Mouse (Mus musculus) megakaryocyte, embryonic 14.5 days (primary cell): Measurements from ENCODE around the gene Ang. TPM values are rescaled to one million over a fixed set of nuclear protein-coding genes. Genes with fewer than 3 reads are reported as not detected.
"Not testable (repeated sequence)": the region's sequence is repeated elsewhere in the genome, so short reads cannot be mapped to it uniquely, and the experiment has no call there.

ENCODE experiments used
- H3K27me3 ChIP-seq: replicated peaks from 2 replicates; pipeline ENCODE3; 2012; ENCODE audit warnings: inconsistent platforms
- H3K36me3 ChIP-seq: replicated peaks from 2 replicates; pipeline ENCODE3; 2012; ENCODE audit warnings: low read length, inconsistent platforms, mixed read lengths
- H3K4me1 ChIP-seq: 2 replicates; pipeline ENCODE4 v1.6.1; 2012; ENCODE audit warnings: inconsistent platforms
- H3K4me3 ChIP-seq: replicated peaks from 2 replicates; pipeline ENCODE3; 2012; ENCODE audit warnings: moderate library complexity, mild to moderate bottlenecking, inconsistent platforms
- H3K9me3 ChIP-seq: 2 replicates; pipeline ENCODE4 v1.6.1; 2012; ENCODE audit warnings: inconsistent platforms
- FLI1 ChIP-seq: IDR thresholded peaks from 2 replicates; pipeline ENCODE4 v1.6.1; 2012; ENCODE audit warnings: low read length, inconsistent platforms, mixed read lengths
- GATA1 ChIP-seq: IDR thresholded peaks from 3 replicates; pipeline ENCODE4 v1.6.1; 2012; ENCODE audit warnings: mixed read lengths, low read length, inconsistent platforms, borderline replicate concordance
- polyA plus RNA-seq: library from polyadenylated mRNA; stranded (reverse); fragments of >175 nt; gene quantifications from 2 replicates; pipeline ENCODE4 v1.2.3, GENCODE M21; 2012; ENCODE audit warnings: low replicate concordance; ENCODE audit not compliant: insufficient read depth

Gene Ang
- polyA plus RNA-seq, 1 experiment, result not detected

GRCm38 (mm10) chr14:51088970-51089673, 1.8 kb upstream of the Ang start:
- Histone ChIP-seq H3K27me3 (peaks cover 7% of the 10 kb centered on the region), H3K4me3 (peak overlapping the region; percentile 96), H3K36me3 (no peaks in the 10 kb centered on the region), H3K9me3 (no peaks in the 10 kb centered on the region), H3K4me1 (peaks cover 47% of the 10 kb centered on the region)
- TF ChIP-seq GATA1, result peak; percentile 49; the same call in 1 of the 3 replicates
- TF ChIP-seq FLI1, result no peak

- peaks cover 42% of the 10 kb centered on the region for H3K4me1 ChIP-seq
- peak overlapping the region; percentile 96 for H3K4me3 ChIP-seq
- H3K36me3 ChIP-seq, result no peaks in the 10 kb centered on the region
- TF ChIP-seq FLI1, result no peak
- no peak for TF ChIP-seq GATA1
- H3K27me3 ChIP-seq, result peaks cover 4% of the 10 kb centered on the region
- no peaks in the 10 kb centered on the region for H3K9me3 ChIP-seq
Observed at GRCm38 (mm10) chr14:51089674-51090076, 1.3 kb upstream of the Ang start.

GRCm38 (mm10) chr14:51090077-51090781, 721 bp upstream of the Ang start:
- Histone ChIP-seq H3K36me3 (no peaks in the 10 kb centered on the region), H3K27me3 (no peaks in the 10 kb centered on the region), H3K9me3 (no peaks in the 10 kb centered on the region), H3K4me1 (peaks cover 42% of the 10 kb centered on the region), H3K4me3 (peak overlapping the region; percentile 96)
- TF ChIP-seq FLI1 (no peak), GATA1 (no peak)

- TF ChIP-seq GATA1 (no peak), FLI1 (no peak)
- Histone ChIP-seq H3K4me3 (no peak overlapping the region), H3K4me1 (peaks cover 48% of the 10 kb centered on the region)
Observed at GRCm38 (mm10) chr14:51092073-51092620, 1.2 kb downstream of the Ang start.

GRCm38 (mm10) chr14:51093496-51093895, 2.5 kb downstream of the Ang start:
- TF ChIP-seq GATA1 (no peak), FLI1 (no peak)
- H3K36me3 ChIP-seq, result no peaks in the 10 kb centered on the region
- no peaks in the 10 kb centered on the region for H3K27me3 ChIP-seq
- H3K4me1 ChIP-seq, result peaks cover 44% of the 10 kb centered on the region
- H3K4me3 ChIP-seq, result no peak overlapping the region
- H3K9me3 ChIP-seq, result no peaks in the 10 kb centered on the region

More at GRCm38 (mm10) chr14:51092073-51092620, 1.2 kb downstream of the Ang start:
- H3K9me3 ChIP-seq, result no peaks in the 10 kb centered on the region
- no peaks in the 10 kb centered on the region for H3K36me3 ChIP-seq
- H3K27me3 ChIP-seq, result no peaks in the 10 kb centered on the region

- H3K36me3 ChIP-seq, result no peaks in the 10 kb centered on the region
- TF ChIP-seq FLI1 (no peak), GATA1 (no peak)
- H3K27me3 ChIP-seq, result no peaks in the 10 kb centered on the region
- peaks cover 40% of the 10 kb centered on the region for H3K4me1 ChIP-seq
- H3K9me3 ChIP-seq, result no peaks in the 10 kb centered on the region
- no peak overlapping the region for H3K4me3 ChIP-seq
Observed at GRCm38 (mm10) chr14:51094096-51094875, 3.3 kb downstream of the Ang start.

GRCm38 (mm10) chr14:51094921-51095320, 4.0 kb downstream of the Ang start:
- H3K36me3 ChIP-seq, result no peaks in the 10 kb centered on the region
- TF ChIP-seq GATA1, result no peak
- no peak for TF ChIP-seq FLI1
- peaks cover 40% of the 10 kb centered on the region for H3K4me1 ChIP-seq
- H3K4me3 ChIP-seq, result no peak overlapping the region
- no peaks in the 10 kb centered on the region for H3K9me3 ChIP-seq
- no peaks in the 10 kb centered on the region for H3K27me3 ChIP-seq

GRCm38 (mm10) chr14:51095736-51096524, 5.0 kb downstream of the Ang start:
- H3K4me3 ChIP-seq, result peak overlapping the region; percentile 64
- TF ChIP-seq FLI1, result no peak
- no peak for TF ChIP-seq GATA1
- H3K27me3 ChIP-seq, result no peaks in the 10 kb centered on the region
- no peaks in the 10 kb centered on the region for H3K36me3 ChIP-seq
- peaks cover 34% of the 10 kb centered on the region for H3K4me1 ChIP-seq
- no peaks in the 10 kb centered on the region for H3K9me3 ChIP-seq

- H3K9me3 ChIP-seq, H3K36me3 ChIP-seq, H3K4me3 ChIP-seq, H3K27me3 ChIP-seq: not testable (repeated sequence)
- peaks cover 23% of the 10 kb centered on the region for H3K4me1 ChIP-seq
Observed at GRCm38 (mm10) chr14:51098300-51098699, 7.3 kb downstream of the Ang start.
